Mouse (Mus musculus): ENCODE measurements at regions not wholly inside any gene's neighbourhood (a gene's known extent, or its start where the extent isn't known, plus 50 kb on each side); places are given as distances from the start of the nearest gene placed in this dataset.

GRCm38 (mm10) chr2:9267675-9268074 lies 613.4 kb upstream of the 4930412O13Rik start:
- no peak for DNase-seq (ENCODE audit: low spot score in 2 of 2)

GRCm38 (mm10) chr2:9283441-9283840 lies 597.6 kb upstream of the 4930412O13Rik start:
- DNase-seq (ENCODE audit: low spot score in 2 of 2): no peak

- no peak for DNase-seq (ENCODE audit: low spot score in 2 of 2)
Measured at GRCm38 (mm10) chr2:9285800-9286199, 595.3 kb upstream of the 4930412O13Rik start.

DNA sequence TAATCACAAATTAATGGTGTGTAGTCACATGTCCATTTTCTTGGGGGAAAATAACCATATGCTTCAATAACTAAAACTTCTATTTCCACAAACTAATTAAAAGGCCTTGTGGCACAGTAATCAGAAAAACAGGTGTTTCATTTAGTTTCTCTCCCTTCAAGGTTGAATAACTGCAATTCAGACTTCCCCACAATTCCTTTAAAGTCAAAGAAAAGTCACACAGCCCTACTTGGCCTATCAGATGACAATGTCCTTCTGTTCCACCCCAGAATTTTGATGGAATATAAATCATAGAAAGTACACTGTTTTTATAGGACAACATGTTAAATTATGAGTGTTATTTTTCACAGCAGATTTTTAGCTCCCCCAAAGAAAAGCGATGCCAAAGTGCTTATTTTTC lies 594.0 kb upstream of the 4930412O13Rik start:
- DNase-seq (ENCODE audit: low spot score in 2 of 2): no peak

DNA sequence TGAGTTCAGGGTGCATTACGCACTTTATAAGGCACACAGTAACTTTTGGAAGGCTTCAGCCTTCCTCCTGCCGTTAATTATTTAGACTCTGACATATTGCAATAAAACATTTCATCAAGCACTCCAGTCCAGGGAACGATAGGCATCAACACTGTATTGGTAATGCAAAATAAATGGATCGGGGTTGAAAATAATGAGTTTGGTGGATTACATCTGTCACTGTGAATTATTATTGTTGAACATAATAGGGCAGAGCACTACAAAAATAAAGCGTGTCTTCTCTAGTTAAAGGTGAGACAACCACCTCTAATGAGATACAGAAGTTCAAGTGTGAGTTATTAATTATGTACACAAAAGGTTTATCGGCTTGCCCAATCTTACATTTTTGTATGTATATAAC lies 593.4 kb upstream of the 4930412O13Rik start:
- no peak for DNase-seq (ENCODE audit: low spot score in 2 of 2)

DNA sequence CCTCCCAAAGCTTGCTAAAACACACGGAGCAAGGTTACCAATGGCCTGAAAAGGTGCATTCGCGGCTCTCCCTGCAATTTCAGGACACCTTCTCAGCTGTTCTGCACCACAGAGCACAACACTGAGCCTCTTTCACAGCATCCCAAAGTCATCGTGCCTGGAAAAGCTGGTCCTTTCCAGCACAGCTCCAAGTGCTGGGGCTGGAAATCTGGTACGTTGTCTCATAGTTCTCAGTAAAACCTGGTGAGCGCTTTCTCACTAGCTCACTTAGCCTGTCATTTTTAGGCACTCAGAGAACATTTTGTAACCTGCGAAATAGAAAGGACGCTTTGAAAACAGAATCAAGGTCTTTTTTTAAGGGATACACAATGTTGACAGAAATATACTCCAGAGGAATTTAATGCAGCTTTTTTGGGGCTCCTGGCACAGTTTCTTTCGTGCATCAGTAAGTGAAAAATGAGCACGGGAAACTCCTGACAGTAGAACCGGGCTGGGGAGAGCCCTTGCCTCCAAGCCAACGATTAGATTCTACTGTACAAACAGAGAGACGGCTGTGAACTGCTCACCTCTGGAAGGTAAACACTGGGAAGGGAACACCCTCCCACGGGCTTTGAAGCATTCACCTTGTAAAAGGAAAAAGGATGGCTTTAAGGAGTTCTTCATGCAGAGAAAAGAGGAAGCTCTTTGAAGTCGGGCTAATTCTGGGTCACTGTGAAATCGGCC lies 549.3 kb upstream of the 4930412O13Rik start:
- DNase-seq (ENCODE audit: low spot score in 2 of 2): no peak

GRCm38 (mm10) chr2:9348982-9349381 lies 532.1 kb upstream of the 4930412O13Rik start:
- no peak for DNase-seq (ENCODE audit: low spot score in 2 of 2)

GRCm38 (mm10) chr2:9349994-9350393 lies 531.1 kb upstream of the 4930412O13Rik start:
- no peak for DNase-seq (ENCODE audit: low spot score in 2 of 2)

- DNase-seq (ENCODE audit: low spot score in 2 of 2): no peak
Measured at GRCm38 (mm10) chr2:9352190-9352589, 528.9 kb upstream of the 4930412O13Rik start.

DNA sequence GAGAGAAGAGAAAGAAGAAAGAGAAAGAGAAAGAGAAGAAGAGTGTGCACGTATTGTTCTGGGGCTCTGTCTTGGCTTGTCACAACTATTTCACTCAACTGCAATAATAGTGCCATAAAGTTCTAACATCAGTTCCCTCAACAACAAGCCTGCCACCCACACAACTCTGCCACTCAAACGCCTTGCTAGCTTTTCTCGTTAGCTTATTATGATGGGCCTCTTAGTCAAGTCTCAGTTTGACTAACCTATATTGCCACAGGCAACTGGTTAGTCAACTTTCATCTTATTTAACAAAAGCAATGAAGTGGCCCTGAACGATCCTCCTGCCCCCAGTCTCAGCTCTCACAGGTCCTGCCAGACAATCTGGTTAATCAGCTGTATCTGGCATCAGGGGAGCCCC lies 521.0 kb upstream of the 4930412O13Rik start:
- DNase-seq (ENCODE audit: low spot score in 2 of 2): no peak

DNA sequence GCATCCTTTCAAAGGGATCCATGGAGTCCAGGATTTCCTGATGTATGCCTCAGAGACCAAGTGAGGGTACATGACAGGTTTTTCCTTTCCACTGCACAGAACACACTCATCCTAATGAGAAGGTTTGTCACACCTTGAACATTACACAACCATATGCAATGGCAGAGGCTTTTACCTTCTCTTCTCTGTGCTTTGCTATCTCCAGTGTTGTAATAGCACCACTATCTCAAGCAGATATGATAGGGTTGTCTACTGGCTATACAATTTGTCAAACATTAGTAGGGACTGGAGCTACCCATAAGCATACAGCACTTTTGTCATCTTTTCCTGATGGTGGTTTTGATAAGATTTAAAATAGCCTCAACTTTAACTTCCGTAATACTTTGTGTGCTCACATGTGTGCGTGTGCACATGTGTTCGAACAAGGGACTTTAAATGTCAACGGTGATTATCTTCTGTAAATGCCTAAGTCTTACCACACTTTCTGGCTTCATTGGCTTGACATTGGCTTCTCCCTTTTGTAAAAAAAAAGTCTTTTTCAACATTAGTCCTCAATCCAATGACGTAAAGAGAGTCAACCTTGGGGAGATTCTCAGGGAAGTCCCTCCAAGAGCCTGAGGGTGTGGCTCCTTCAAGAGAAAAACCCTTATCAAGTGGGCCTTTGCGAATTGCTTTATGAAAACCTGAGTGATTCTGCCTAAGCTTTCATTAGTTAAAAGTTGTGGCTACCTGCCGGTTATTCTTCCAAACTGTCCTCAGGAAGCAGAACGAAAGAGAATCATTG lies 513.1 kb upstream of the 4930412O13Rik start:
- no peak for DNase-seq (ENCODE audit: low spot score in 2 of 2)

- DNase-seq (ENCODE audit: low spot score in 2 of 2): no peak
Measured at GRCm38 (mm10) chr2:9369572-9369971, 511.5 kb upstream of the 4930412O13Rik start.

DNA sequence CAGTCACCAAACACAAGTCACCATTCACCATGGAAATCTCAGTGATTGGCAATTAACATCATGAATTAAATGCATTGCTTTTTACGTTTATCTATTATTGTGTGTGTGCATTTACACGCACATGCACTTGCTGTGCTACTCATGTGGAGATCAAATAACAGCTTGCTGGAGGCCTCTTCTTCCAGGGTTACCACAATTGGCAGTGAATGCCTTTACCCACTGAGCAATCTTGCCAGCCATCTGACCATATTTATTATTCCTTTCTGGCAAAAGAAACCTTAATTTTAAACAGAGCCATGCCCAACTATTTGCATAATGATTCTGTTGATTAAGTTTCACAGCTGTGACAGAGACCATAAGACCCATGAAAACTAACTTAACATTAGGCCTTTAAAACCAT lies 494.5 kb upstream of the 4930412O13Rik start:
- no peak for DNase-seq (ENCODE audit: low spot score in 2 of 2)

- no peak for DNase-seq (ENCODE audit: low spot score in 2 of 2)
Measured at GRCm38 (mm10) chr2:9388058-9388457, 493.0 kb upstream of the 4930412O13Rik start.

- no peak for DNase-seq (ENCODE audit: low spot score in 2 of 2)
Measured at GRCm38 (mm10) chr2:9395379-9395999, 485.6 kb upstream of the 4930412O13Rik start.

DNA sequence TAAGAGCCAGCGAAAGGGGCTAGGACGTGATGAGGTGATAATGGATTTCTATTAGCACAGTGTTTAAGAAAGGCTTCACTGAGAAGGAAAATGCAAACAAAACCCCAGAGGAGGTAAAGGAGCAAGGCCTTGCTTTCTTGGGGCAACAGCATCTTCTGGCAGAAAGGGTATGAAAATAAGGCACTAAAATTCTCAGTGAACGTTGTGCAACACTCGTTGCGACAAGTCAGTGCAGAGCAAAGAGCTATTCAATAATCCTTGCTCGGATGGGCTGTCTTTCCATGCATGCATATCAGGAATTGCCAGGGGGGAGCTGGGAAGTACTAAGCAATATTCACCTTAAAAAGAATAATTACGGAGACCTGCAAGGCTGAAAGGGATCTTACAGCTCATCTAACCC lies 479.6 kb upstream of the 4930412O13Rik start:
- no peak for DNase-seq (ENCODE audit: low spot score in 2 of 2)

GRCm38 (mm10) chr2:9402281-9402680 lies 478.8 kb upstream of the 4930412O13Rik start:
- DNase-seq (ENCODE audit: low spot score in 2 of 2): no peak

- DNase-seq (ENCODE audit: low spot score in 2 of 2): no peak
Measured at GRCm38 (mm10) chr2:9409075-9409474, 472.0 kb upstream of the 4930412O13Rik start.

DNA sequence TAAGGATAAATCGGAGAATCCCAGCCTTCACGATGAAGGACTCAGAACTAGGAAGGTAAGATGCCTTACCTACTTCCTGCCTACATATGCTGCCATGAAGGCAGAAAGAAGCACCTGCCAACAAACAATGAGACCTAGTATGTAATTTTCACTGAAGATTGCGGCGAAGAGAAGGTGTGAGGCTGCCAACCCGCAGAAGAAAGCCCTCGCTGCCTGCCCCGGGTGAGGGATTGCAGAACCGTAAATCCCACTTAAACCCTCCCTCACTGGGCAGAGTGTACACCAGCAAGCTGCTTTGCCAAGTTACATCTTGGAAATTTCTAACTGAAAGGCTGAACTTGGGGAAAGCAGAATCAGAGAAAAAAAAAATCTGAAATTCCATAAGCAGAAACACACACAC lies 458.4 kb upstream of the 4930412O13Rik start:
- DNase-seq (ENCODE audit: low spot score in 2 of 2): no peak

GRCm38 (mm10) chr2:9423534-9423933 lies 457.5 kb upstream of the 4930412O13Rik start:
- DNase-seq (ENCODE audit: low spot score in 2 of 2): no peak

DNA sequence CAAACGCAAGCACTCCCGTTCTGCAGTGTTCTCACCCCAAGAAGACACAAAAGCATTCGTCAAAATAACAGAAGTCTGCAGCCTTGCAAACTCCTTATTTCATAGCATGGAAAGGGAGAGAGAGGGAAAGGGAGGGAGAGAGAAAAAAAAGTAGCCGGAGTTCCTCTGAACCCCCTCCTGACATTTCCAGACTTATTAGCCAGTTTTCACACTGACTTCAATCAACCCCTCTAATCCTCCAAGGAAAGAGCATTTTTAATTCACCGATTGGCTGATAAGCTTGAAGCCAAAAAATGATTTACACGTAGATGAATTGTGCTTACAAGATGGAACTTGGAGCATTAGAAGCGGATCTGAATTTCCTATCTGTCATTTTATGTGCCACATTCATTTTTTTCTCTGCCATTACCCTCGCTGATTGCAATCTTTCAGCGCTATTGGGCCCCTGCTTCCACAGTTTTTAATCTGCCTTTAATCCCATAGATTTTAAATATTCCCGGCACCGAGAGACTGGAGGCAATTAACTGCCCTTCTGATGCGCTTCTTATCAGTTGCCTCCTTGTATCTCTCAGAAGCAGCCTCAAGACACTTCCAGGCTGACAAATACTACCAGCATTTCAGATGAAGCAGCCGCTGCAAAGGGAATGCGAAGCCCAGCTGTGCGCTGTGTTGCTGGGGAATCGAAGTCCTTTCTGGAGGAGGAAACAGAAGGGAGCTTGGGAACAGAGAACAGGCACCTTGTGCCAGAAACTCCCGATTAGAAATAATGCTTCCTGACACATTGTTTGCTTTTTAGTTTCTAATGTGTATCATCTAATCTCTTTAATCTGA lies 447.7 kb upstream of the 4930412O13Rik start:
- no peak for DNase-seq (ENCODE audit: low spot score in 2 of 2)

Data from spleen, postnatal 10 days (tissue).